Mouse (Mus musculus): Measurements from ENCODE around the gene Ptges3.
"Not testable (repeated sequence)": the region's sequence is repeated elsewhere in the genome, so short reads cannot be mapped to it uniquely, and the experiment has no call there.

Ptges3 gene

DNA sequence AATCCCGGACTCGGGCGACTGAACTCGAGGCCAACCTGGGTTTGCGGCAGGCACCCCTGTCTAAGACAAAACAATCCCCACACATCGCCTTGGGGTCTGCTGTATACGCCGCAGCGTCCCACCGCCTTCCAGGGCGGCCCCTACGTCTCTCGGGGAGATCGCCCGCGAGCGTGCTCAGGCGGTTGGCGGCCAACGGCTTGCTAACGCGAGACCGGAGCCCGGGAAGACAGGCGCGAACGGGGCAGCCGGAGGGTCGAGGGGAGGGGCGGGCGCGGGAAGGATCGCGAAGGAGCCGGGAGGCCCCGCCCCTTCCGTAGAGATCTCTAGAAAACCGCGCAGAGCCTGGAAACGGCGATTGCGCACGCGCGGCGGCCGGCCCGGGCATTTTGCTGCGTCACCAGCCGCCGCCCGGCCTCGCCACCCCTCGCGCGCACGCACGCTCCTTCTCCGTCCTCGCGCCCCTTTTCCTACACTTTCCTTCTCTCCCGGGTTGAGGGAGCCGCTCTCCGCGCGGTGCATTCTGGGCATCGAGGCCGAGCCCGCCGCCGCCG is at the start of gene Ptges3:
Gene Ptges3, plus strand, starts transcription at position 354 of the 551 bp plus-strand sequence.
- DNase-seq (ENCODE audit: low spot score in 2 of 2) = peak; percentile 93 to 95

GRCm38 (mm10) chr10:128009735-128010134 is 49.0 kb upstream of the Ptges3 start:
- DNase-seq (ENCODE audit: low spot score in 2 of 2) = no peak

GRCm38 (mm10) chr10:128015068-128015934 is 43.5 kb upstream of the Ptges3 start, which contains the start of gene Prim1:
Gene Prim1 (plus strand): TSS chr10:128015168.
- peak; percentile 72 to 78 for DNase-seq (ENCODE audit: low spot score in 2 of 2)

GRCm38 (mm10) chr10:128022196-128022595 is 36.6 kb upstream of the Ptges3 start:
- no peak for DNase-seq (ENCODE audit: low spot score in 2 of 2)

- no peak for DNase-seq (ENCODE audit: low spot score in 2 of 2)
Observed at GRCm38 (mm10) chr10:128023496-128023895, 35.3 kb upstream of the Ptges3 start.

DNA sequence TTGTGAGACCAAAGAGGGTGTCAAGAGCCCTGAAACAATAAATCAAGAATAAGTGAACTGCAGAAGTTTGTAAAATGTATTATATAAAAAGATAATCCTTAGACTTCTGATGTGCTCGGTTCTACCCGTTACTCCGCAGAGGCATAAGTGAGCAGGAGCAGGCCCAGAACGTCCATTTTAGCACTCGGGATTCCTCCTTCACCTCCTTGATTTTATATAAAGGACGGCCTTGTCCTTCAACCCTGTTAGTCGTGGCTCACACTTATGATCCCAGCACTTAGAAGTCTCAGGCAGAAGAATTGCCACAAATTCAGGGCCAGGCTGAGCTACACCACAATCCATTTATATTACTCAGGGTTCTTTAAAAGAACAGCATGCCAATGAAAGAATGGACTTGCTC is 28.8 kb upstream of the Ptges3 start:
- DNase-seq (ENCODE audit: low spot score in 2 of 2) = no peak

DNA sequence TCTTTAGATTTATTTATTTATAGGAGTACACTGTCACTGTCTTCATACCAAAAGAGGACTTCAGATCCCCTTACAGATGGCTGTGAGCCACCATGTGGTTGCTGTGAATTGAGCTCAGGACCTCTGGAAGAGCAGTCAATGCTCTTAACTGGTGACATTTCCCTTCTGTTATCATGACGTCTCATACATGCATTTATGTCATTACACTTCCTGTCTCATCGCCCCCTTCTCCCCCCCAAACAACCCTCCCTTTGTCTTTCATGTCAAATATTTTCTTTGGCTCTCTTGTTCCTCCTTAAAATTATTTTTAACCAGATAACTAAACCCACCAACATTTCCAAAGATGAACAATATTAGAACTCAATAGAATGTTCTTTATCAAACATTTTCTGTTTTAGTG is 27.9 kb upstream of the Ptges3 start:
- no peak for DNase-seq (ENCODE audit: low spot score in 2 of 2)

GRCm38 (mm10) chr10:128036746-128037425 is 21.9 kb upstream of the Ptges3 start:
- DNase-seq (ENCODE audit: low spot score in 2 of 2) = no peak

DNA sequence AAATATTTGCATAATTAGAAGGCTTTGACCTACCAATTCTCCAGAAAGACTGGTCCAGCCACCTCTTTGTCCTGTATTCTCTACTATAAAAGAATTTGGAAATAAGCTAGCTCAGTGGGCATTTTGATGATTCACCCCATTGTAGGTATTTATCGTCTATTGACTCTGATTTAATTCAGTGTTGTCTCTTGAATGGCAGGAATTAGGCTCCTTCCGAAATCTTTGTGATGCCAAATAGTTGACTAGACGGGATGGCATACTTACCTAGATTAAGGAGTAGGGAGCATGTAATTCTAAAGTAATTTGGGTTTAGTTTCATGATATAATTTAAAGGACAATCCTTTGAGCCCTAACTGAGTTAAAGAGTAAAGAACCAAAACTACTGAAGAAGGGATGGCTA is 20.8 kb upstream of the Ptges3 start:
- no peak for DNase-seq (ENCODE audit: low spot score in 2 of 2)

GRCm38 (mm10) chr10:128039167-128039566 is 19.6 kb upstream of the Ptges3 start:
- DNase-seq (ENCODE audit: low spot score in 2 of 2) = no peak

- no peak for DNase-seq (ENCODE audit: low spot score in 2 of 2)
Observed at GRCm38 (mm10) chr10:128039858-128040257, 18.9 kb upstream of the Ptges3 start.

GRCm38 (mm10) chr10:128040293-128040692 is 18.5 kb upstream of the Ptges3 start:
- no peak for DNase-seq (ENCODE audit: low spot score in 2 of 2)

DNA sequence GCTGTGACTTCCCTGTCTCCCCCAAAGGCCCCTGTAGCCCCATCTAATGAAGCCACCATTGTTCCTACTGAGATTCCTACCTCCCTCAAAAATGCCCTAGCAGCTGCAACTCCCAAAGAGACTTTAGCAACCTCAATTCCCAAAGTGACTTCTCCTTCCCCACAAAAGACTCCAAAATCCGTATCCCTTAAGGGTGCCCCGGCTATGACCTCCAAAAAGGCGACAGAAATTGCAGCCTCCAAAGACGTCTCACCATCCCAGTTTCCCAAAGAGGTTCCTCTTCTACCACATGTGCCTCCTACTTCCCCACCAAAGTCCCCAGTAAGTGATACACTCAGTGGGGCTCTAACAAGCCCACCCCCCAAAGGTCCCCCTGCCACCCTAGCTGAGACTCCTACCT is 17.1 kb upstream of the Ptges3 start:
- DNase-seq (ENCODE audit: low spot score in 2 of 2) = no peak

DNA sequence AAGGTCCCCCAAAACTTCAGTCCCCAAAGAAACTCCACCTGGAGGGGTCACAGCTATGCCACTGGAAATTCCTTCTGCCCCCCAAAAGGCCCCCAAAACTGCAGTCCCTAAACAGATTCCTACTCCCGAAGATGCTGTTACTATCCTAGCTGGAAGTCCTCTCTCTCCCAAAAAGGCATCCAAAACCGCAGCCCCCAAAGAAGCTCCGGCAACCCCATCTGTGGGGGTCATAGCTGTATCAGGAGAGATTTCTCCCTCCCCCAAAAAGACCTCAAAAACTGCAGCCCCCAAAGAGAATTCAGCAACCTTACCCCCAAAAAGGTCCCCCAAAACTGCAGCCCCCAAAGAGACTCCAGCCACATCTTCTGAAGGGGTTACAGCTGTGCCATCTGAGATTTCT is 16.3 kb upstream of the Ptges3 start:
- DNase-seq (ENCODE audit: low spot score in 2 of 2) = no peak

GRCm38 (mm10) chr10:128043041-128043835 is 15.5 kb upstream of the Ptges3 start:
- no peak for DNase-seq (ENCODE audit: low spot score in 2 of 2)

GRCm38 (mm10) chr10:128048157-128048556 is 10.6 kb upstream of the Ptges3 start:
- DNase-seq (ENCODE audit: low spot score in 2 of 2) = no peak

DNA sequence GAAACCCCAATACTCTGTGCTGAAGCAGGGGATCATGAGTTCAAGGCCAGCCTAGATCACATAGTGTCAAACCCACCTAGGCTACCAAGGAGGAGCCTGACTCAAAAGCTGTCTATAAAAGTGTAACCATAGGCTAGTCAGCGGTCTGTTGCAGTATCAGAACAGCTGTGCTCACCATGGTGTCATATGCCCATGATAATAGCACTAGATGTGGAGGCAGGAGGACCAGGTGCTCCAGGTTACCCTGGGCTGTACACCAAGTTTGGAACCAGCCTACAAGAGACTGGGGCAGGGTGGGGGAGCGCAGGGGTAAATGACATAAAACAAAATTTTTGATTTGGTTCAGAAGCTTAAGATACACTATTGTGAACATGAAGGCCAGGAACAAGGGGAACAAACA is 9.0 kb upstream of the Ptges3 start:
- DNase-seq (ENCODE audit: low spot score in 2 of 2) = no peak

- no peak for DNase-seq (ENCODE audit: low spot score in 2 of 2)
Observed at GRCm38 (mm10) chr10:128050355-128050754, 8.4 kb upstream of the Ptges3 start.

DNA sequence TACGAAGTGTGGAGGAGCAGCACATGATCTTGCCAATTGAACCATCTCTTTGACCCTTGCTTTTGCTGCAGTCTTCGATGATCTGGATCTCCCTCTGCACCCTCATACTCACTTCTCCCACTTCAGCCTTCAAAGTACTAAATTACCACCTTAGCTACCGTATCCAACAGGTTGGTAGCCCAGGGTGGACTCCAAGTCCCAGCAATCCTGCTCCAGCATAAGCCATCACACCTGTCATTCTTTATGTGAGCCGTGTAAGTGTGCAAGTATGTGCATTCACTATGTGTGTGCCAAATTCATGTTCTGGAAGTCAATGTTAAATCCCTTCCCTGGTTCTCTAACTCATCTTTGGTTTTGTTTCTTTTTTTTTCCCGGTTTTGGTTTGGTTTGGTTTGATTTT is 7.2 kb upstream of the Ptges3 start:
- no peak for DNase-seq (ENCODE audit: low spot score in 2 of 2)

DNA sequence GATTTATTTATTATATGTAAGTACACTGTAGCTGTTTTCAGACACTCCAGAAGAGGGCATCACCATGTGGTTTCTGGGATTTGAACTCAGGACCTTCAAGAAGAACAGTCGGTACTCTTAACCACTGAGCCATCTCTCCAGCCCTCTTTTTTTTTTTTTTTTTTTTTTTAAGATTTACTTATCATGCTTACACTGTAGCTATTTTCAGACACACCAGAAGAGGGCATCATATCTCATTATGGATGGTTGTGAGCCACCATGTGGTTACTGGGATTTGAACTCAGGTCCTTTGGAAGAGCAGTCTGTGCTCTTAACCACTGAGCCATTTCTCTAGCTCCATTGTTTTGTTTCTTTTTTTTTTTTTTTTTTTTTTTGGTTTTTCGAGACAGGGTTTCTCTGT is 6.6 kb upstream of the Ptges3 start:
- DNase-seq (ENCODE audit: low spot score in 2 of 2) = not testable (repeated sequence)

DNA sequence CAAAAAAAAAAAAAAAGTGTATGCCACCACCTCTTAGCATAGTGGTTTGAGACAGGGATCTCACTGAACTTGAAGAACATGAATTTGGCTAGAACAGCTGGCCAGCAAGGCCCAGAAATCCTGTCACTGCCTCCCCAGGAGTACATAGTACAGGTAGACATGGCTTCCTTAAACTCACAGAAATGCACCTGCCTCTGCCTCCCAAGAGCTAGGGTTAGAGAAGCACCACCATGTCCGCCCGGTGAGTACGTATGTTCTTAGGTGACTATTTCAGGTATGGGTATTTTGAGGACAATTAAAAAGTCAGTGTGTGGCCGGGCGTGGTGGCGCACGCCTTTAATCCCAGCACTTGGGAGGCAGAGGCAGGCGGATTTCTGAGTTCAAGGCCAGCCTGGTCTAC is 5.8 kb upstream of the Ptges3 start:
- DNase-seq (ENCODE audit: low spot score in 2 of 2) = no peak

DNA sequence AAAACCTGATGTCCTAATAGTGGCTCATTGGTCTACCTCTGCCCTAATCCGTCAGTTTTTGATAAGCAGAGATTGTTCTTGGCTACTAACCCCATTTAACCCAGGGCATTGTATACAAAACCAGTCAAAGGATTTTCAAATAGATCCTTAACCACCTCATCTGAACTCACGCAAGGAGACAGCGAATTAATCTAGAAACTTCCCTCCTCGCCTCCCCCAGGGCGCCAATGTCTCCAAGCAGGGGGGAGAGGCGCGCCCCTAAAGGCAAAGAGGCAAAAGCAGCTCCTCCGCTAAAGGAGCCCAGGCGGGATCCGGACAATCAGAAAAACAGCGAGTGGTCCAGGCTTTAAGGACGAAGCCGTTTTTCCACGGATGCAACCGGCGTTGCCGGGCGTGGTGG is 570 bp upstream of the Ptges3 start:
- peak in 1 of 2 experiments; percentile 28 for DNase-seq (ENCODE audit: low spot score in 2 of 2)

All from right cerebral cortex, postnatal 36 days (tissue).